Mouse (Mus musculus): ENCODE results near the gene Nop16. TPM values are rescaled to one million over a fixed set of nuclear protein-coding genes. Genes with fewer than 3 reads are reported as not detected.
A peak's percentile ranks its signal among the peaks of the same experiment; 100 is the strongest.

Nop16 gene
- polyA plus RNA-seq, 1 experiment from 2014 or later, result 60.6 TPM

DNA sequence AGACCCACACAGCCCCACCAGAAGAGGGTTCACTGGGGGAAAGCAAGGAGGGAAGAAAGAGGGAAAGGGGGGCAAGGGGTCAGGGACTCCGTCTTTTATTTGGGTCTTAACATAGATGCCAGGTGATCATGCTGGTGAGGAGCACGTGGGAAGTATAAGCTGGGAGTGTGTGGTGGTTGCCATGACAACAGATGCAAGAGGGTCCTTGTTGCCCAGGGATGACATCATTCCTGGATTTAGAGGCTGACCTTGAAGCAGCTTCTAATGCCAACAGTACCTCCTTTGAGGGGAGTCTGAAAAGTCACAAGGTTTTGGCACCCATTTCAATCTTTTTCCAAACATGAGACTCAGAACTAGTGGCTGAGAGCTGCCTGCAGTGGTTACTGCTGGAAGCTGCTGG, 18.3 kb downstream of the Nop16 start:
- Histone ChIP-seq H3K36me3 (peaks cover 7% of the 10 kb centered on the region), H3K9ac (no peak overlapping the region), H3K4me1 (peaks cover 25% of the 10 kb centered on the region), H3K27me3 (replicated peaks) (no peaks in the 10 kb centered on the region), H3K9me3 (no peaks in the 10 kb centered on the region), H3K4me2 (no peak overlapping the region), H3K4me3 (no peak overlapping the region), H3K27ac (replicated peaks) (no peak overlapping the region)
- ATAC-seq (ENCODE audit: extremely low read depth, insufficient number of reproducible peaks, low FRiP score, low TSS enrichment), result no peak
- WGBS, result 44% methylated on average over 2 of the region's 2 CpGs

DNA sequence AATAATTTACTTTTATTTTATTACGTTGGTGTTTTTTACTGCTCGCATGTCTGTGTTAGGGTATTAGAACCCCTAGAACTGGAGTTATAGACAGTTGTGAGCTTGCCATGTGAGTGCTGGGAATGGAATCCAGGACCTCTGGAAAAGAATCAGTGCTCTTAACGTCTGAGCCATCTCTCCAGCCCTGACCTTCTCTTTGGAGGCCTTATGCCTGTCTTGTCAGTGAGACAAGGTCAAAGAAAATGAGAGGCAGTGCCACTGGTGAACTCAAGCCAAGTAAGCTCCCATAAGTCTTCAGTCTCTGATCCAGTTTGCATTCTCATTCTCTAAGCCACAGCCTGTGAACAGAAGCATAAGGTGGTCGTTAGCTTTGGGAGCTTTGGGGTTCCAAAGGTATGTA, 19.2 kb downstream of the Nop16 start:
- WGBS, result 67% methylated on average over 4 of the region's 4 CpGs
- no peak overlapping the region for H3K27ac ChIP-seq (replicated peaks)
- H3K4me1 ChIP-seq, result peaks cover 18% of the 10 kb centered on the region
- ATAC-seq (ENCODE audit: extremely low read depth, insufficient number of reproducible peaks, low FRiP score, low TSS enrichment), result no peak
- H3K4me3 ChIP-seq, result no peak overlapping the region
- H3K36me3 ChIP-seq, result no peaks in the 10 kb centered on the region
- no peaks in the 10 kb centered on the region for H3K27me3 ChIP-seq (replicated peaks)
- no peak overlapping the region for H3K9ac ChIP-seq
- no peaks in the 10 kb centered on the region for H3K9me3 ChIP-seq
- H3K4me2 ChIP-seq, result no peak overlapping the region

DNA sequence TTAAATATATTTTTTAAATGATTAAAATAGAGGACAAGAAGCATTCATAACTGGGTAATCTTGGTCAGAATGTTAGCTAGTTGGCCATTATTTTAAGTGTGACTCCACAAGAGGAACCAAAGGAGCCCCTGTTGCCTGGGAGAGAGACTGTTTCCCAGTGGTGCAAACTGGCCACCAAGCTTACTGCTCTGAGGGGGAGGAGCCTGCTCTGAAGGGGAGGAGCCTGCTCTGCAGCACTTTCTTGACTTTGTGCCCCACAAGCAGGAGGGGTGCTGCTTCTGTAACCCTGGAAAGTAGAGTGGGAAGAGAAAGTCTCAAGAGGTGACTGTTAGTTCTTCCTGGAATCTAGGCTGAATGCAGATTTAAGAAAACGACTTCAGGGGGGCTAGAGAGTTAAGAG, 20.6 kb downstream of the Nop16 start:
- H3K27me3 ChIP-seq (replicated peaks), result no peaks in the 10 kb centered on the region
- no peaks in the 10 kb centered on the region for H3K9me3 ChIP-seq
- ATAC-seq (ENCODE audit: extremely low read depth, insufficient number of reproducible peaks, low FRiP score, low TSS enrichment), result no peak
- no peak overlapping the region for H3K4me3 ChIP-seq
- H3K9ac ChIP-seq, result no peak overlapping the region
- no peak overlapping the region for H3K27ac ChIP-seq (replicated peaks)
- 41% methylated on average over 1 of the region's 1 CpGs for WGBS
- H3K4me1 ChIP-seq, result peaks cover 17% of the 10 kb centered on the region
- no peaks in the 10 kb centered on the region for H3K36me3 ChIP-seq
- H3K4me2 ChIP-seq, result no peak overlapping the region

DNA sequence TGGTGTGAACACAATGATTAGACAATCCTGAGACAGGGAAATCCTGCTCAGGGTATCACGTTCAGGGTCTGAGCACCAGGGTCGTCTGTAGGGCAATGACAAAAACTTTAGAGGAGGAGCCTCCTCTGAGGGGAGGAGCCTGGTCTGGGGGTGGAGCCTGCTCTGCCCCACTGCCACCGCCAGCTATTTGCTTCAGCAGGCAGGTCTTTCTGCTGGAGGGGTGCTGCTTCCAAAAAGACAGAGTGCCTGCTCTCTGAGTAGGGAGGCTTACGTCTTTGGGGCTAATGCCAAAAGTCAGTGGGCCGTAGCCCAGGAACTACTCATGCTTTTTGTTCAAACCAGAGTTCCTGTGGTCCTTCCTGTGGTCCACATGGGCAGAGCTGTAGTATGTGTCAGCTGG, 21.5 kb downstream of the Nop16 start:
- 39% methylated on average over 5 of the region's 5 CpGs for WGBS
- no peak overlapping the region for H3K27ac ChIP-seq (replicated peaks)

DNA sequence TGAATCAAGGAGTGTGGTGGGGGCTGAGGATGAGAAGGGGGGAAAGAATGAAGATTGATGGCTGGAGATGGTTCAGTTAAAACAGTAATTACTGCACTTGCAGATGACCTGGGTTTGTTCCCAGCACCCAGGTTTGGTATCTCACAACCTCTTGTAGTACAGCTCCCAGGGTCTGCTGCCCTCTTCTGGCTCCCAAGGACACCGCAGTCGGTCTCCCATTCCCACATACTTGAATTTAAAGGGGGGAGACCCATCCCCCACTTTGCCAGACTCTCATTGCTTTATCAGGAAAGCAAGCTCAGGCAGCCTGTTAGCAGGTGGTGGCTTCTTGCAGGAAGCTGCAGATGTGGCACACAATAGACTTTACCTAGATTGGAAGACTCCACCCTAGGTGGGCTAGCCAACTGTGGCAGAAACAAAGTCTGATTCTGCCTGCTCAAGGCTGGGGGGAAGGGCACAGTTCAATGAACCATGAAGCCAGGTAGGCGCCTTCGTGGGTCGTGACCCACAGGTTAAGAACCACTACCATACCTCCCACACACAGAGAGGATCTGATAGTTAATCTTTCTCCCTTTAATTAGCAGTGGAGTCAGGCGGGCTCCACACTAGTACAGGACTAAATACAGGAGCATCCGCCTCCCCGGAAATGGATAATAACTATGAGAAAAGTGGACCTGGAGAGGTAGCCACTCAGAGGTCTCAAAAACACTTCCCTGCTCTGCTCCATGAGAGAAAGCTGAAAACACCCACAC, 24.1 kb downstream of the Nop16 start:
- peak overlapping the region; percentile 87 for H3K4me3 ChIP-seq
- ATAC-seq (ENCODE audit: extremely low read depth, insufficient number of reproducible peaks, low FRiP score, low TSS enrichment), result 0 out of 2 replicates have a peak, but pooled peaks have one; percentile 19
- no peaks in the 10 kb centered on the region for H3K27me3 ChIP-seq (replicated peaks)
- peaks cover 25% of the 10 kb centered on the region for H3K36me3 ChIP-seq
- H3K4me1 ChIP-seq, result peaks cover 16% of the 10 kb centered on the region
- no peaks in the 10 kb centered on the region for H3K9me3 ChIP-seq
- peak overlapping the region; percentile 96 for H3K9ac ChIP-seq
- H3K4me2 ChIP-seq, result peak overlapping the region; percentile 91
- WGBS, result 46% methylated on average over 8 of the region's 8 CpGs
- H3K27ac ChIP-seq (replicated peaks), result peak overlapping the region; percentile 73

More for the DNA sequence above, 21.5 kb downstream of the Nop16 start:
- Histone ChIP-seq H3K4me2 (no peak overlapping the region), H3K4me3 (no peak overlapping the region), H3K36me3 (no peaks in the 10 kb centered on the region), H3K4me1 (peaks cover 24% of the 10 kb centered on the region), H3K9me3 (no peaks in the 10 kb centered on the region), H3K27me3 (replicated peaks) (no peaks in the 10 kb centered on the region), H3K9ac (no peak overlapping the region)
- no peak for ATAC-seq (ENCODE audit: extremely low read depth, insufficient number of reproducible peaks, low FRiP score, low TSS enrichment)

DNA sequence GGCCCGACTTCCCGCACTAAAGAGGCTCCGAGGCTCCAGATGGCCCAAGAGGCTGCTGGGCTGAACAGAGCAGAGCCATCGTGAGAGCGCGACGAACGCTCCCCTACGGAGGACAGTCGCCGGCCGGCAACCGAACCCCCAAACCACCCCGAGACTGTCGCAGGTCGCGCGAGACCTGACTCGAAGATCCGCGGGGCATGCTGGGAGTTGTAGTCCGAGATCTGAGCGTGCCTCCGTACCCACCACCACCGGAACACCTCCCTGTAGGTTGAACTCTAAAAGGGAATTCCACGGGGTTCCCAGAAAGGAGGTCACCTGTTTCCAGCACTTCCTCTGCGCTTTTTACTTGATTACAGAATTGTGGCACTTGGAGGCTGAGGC, 24.7 kb downstream of the Nop16 start, which contains the start of gene 4833439L19Rik:
Gene 4833439L19Rik, minus strand, starts transcription at position 235 of the 381 bp plus-strand sequence.
- peak; percentile 95 for ATAC-seq (ENCODE audit: extremely low read depth, insufficient number of reproducible peaks, low FRiP score, low TSS enrichment)
- under 1% methylated on average over 27 of the region's 27 CpGs for WGBS
- peaks cover 16% of the 10 kb centered on the region for H3K4me1 ChIP-seq
- H3K36me3 ChIP-seq, result peaks cover 30% of the 10 kb centered on the region
- H3K27me3 ChIP-seq (replicated peaks), result no peaks in the 10 kb centered on the region
- peak within 1 kb of the TSS; percentile 91 for H3K4me2 ChIP-seq
- H3K9ac ChIP-seq, result peak within 1 kb of the TSS; percentile 96
- no peaks in the 10 kb centered on the region for H3K9me3 ChIP-seq
- H3K4me3 ChIP-seq, result peak within 1 kb of the TSS; percentile 87
- peak within 1 kb of the TSS; percentile 73 for H3K27ac ChIP-seq (replicated peaks)

DNA sequence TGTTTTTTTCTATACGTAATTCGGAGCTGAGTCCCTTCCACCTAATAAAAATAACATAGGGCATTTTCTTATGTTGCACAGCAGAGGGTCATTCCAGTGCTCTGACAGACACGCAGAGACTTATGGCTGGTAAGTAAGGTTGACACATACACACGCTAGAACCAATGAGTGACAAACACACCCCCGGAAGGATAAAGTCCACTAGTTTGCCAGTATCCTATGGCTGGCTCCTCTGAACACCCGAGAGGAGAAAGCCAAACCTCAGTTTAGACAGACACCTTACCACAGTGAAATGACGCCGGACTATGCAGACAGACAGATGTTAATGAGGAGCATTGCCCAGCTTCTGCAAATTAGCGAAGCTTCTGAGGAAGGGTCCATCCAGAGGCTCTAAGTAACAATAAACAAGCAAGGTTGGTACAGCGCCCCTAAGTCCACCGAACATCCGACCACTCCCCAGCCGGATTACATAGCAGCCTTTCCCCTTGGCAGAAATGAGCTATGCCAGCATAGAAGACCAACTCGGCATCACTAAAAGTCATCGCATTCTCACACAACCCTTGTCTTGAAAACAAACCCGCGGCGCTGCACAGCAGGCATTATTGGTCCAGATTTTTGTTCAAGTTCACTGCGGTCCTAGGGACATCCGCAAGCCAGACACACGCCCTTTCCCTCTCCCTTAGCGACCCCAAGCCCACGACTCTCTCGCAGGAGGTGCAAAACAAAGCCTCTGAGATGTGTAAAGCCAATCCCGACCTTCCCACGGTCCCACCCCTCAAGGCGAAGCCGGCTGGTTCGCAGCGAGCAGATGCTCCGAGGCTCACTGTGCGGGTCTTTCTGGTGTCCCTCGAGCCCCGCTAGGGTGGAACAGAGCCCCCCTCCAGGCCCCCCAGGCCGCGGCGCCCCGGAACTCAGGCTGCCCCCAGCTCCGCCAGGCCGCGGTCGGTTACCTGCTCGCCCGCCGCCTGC, 25.4 kb downstream of the Nop16 start:
- H3K4me2 ChIP-seq, result peak overlapping the region; percentile 91
- no peaks in the 10 kb centered on the region for H3K27me3 ChIP-seq (replicated peaks)
- H3K36me3 ChIP-seq, result peaks cover 37% of the 10 kb centered on the region
- peak overlapping the region; percentile 73 for H3K27ac ChIP-seq (replicated peaks)
- no peaks in the 10 kb centered on the region for H3K9me3 ChIP-seq
- peak overlapping the region; percentile 87 for H3K4me3 ChIP-seq
- H3K4me1 ChIP-seq, result peaks cover 16% of the 10 kb centered on the region
- ATAC-seq (ENCODE audit: extremely low read depth, insufficient number of reproducible peaks, low FRiP score, low TSS enrichment), result peak; percentile 16; the same call in 1 of the 2 replicates
- 9% methylated on average over 45 of the region's 45 CpGs for WGBS
- peak overlapping the region; percentile 96 for H3K9ac ChIP-seq

DNA sequence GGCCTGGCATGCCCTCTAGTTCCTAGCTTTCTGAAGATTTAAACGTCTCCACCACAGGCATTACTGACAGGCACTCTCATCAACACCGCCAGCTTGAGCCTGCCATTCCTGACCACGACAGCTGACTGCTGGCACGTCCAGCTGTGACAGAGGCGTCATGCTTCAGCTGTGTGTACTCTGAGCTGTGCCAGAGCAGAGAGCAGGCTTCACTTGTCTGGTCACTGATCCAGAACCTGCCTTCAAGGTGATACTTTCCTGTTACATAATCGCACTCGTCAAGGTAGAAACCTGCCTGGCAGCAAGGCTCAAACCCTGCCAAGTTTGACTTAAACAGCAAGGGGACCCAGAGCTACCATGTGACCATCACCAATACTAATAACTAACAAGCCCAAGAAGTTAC, 27.3 kb downstream of the Nop16 start:
- H3K27ac ChIP-seq (replicated peaks), result no peak overlapping the region
- WGBS, result 72% methylated on average over 7 of the region's 7 CpGs
- H3K9ac ChIP-seq, result no peak overlapping the region
- no peak overlapping the region for H3K4me3 ChIP-seq
- peaks cover 57% of the 10 kb centered on the region for H3K36me3 ChIP-seq
- no peaks in the 10 kb centered on the region for H3K9me3 ChIP-seq
- ATAC-seq (ENCODE audit: extremely low read depth, insufficient number of reproducible peaks, low FRiP score, low TSS enrichment), result no peak
- H3K4me2 ChIP-seq, result no peak overlapping the region
- peaks cover 16% of the 10 kb centered on the region for H3K4me1 ChIP-seq
- H3K27me3 ChIP-seq (replicated peaks), result no peaks in the 10 kb centered on the region

DNA sequence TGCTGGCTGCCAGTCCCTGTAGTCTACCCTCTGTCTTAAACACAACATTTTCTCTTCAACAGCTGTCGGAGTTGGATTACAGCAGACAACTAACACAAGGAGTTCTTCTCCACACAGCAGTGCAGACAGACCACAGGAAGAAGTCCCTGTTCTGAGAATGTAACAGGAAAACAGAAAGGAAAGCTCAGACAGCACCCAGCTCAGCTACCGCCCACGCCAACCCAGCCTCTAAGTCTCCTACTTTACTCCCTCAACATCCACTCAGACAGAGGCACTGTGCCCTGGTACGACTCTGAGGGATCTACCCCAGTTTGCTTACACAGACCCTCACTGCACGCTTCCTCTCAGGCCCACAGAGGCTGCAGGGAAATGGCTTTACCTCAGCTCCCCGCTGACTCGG, 29.3 kb downstream of the Nop16 start:
- 91% methylated on average over 7 of the region's 7 CpGs for whole genome bisulfite sequencing
- Histone ChIP-seq H3K4me1 (peaks cover 13% of the 10 kb centered on the region), H3K27ac (replicated peaks) (no peak overlapping the region), H3K27me3 (replicated peaks) (no peaks in the 10 kb centered on the region), H3K4me2 (no peak overlapping the region), H3K9me3 (no peaks in the 10 kb centered on the region), H3K36me3 (peaks cover 76% of the 10 kb centered on the region), H3K9ac (no peak overlapping the region), H3K4me3 (no peak overlapping the region)
- ATAC-seq (ENCODE audit: extremely low read depth, insufficient number of reproducible peaks, low FRiP score, low TSS enrichment), result no peak

DNA sequence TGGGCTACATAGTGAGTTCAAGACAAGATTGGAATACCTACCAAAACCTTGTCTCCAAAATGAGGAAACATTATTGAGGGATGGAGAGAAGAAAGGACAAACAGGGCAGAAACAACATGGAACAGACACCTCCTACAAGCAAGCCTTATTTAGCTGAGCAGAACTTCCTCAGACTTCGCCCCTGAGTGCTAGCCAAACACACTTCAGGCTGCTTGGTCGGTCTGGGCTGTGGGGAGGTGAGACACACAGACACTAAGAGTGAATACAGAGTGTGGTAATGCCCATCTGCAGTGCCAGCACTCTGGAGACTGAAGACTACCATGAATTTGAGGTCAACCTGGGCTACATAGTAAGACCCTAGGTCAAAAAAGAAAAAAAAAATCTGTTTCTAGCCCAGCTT, 30.2 kb downstream of the Nop16 start:
- Histone ChIP-seq H3K4me3 (no peak overlapping the region), H3K27me3 (replicated peaks) (no peaks in the 10 kb centered on the region), H3K4me2 (no peak overlapping the region), H3K36me3 (peaks cover 86% of the 10 kb centered on the region), H3K9ac (no peak overlapping the region), H3K9me3 (no peaks in the 10 kb centered on the region), H3K4me1 (peaks cover 10% of the 10 kb centered on the region), H3K27ac (replicated peaks) (no peak overlapping the region)
- 94% methylated on average over 2 of the region's 2 CpGs for WGBS
- ATAC-seq (ENCODE audit: extremely low read depth, insufficient number of reproducible peaks, low FRiP score, low TSS enrichment), result no peak

DNA sequence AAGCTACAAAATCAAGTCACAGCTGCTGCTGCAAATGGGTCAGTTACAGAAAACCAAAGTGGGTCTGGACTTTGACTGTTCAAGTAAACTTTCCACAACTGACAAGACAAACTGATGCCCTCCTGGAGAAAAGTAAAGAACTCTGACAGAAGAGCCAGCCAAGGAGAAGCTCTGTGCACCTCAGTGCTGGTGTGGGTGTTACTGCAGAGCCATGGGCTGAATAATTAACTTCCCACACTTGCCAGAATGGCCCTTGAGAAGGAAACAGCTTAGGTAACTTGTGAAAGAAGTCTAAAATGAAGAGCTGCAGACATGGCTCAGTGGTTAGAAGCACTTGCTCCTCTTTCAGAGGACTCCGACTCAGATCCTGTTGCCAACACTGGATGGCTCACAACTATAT, 32.2 kb downstream of the Nop16 start:
- H3K9ac ChIP-seq, result no peak overlapping the region
- H3K27ac ChIP-seq (replicated peaks), result no peak overlapping the region
- H3K4me3 ChIP-seq, result no peak overlapping the region
- H3K36me3 ChIP-seq, result peaks cover 98% of the 10 kb centered on the region
- no peak for ATAC-seq (ENCODE audit: extremely low read depth, insufficient number of reproducible peaks, low FRiP score, low TSS enrichment)
- 90% methylated on average over 1 of the region's 1 CpGs for WGBS
- no peak overlapping the region for H3K4me2 ChIP-seq
- no peaks in the 10 kb centered on the region for H3K27me3 ChIP-seq (replicated peaks)
- H3K9me3 ChIP-seq, result no peaks in the 10 kb centered on the region
- H3K4me1 ChIP-seq, result no peaks in the 10 kb centered on the region

Data from heart, embryonic 13.5 days (tissue).